Mouse (Mus musculus) midbrain, embryonic 14.5 days (tissue): ENCODE data around the gene Iqsec2. TPM values are rescaled to one million over a fixed set of nuclear protein-coding genes. Genes with fewer than 3 reads are reported as not detected.

Source experiments
- ATAC-seq: fragments of 200-750 bp; cut with Nextera tagmentation; 2 replicates; pipeline ENCODE4 v1.8.0; 2017; ENCODE audit warnings: moderate number of reproducible peaks, moderate library complexity; ENCODE audit not compliant: low FRiP score, low TSS enrichment
- DNase-seq: peaks from one replicate; pipeline ENCODE4 v3.0.0-alpha.2; 2015
- H3K27ac ChIP-seq: fragments of 300-500 bp; sonication (generic); replicated peaks from 2 replicates; pipeline ENCODE4 v1.5.1; 2014; ENCODE audit warnings: mild to moderate bottlenecking, low read depth, low read length, moderate library complexity
- H3K27me3 ChIP-seq: fragments of 300-500 bp; sonication (generic); 2 replicates; pipeline ENCODE4 v1.6.1; 2014; ENCODE audit warnings: low read length, control low read depth, mixed read lengths; ENCODE audit not compliant: control insufficient read depth, insufficient read depth
- H3K36me3 ChIP-seq: fragments of 300-500 bp; sonication (generic); 2 replicates; pipeline ENCODE4 v1.6.1; 2014; ENCODE audit warnings: low read length, control low read depth; ENCODE audit not compliant: control insufficient read depth, insufficient read depth
- H3K4me1 ChIP-seq: fragments of 300-500 bp; sonication (generic); 2 replicates; pipeline ENCODE4 v1.6.1; 2014; ENCODE audit warnings: mild to moderate bottlenecking, antibody characterized with exemption, low read length, control low read depth; ENCODE audit not compliant: control insufficient read depth, insufficient read depth
- H3K4me2 ChIP-seq: fragments of 300-500 bp; sonication (generic); 2 replicates; pipeline ENCODE4 v1.6.1; 2014; ENCODE audit warnings: mild to moderate bottlenecking, low read length, moderate library complexity
- H3K4me3 ChIP-seq: fragments of 300-500 bp; sonication (generic); replicated peaks from 2 replicates; pipeline ENCODE4 v1.5.1; 2014; ENCODE audit warnings: low read depth, low read length
- H3K9ac ChIP-seq: fragments of 300-500 bp; sonication (generic); replicated peaks from 2 replicates; pipeline ENCODE4 v1.6.1; 2014; ENCODE audit warnings: mild to moderate bottlenecking, low read length, moderate library complexity
- H3K9me3 ChIP-seq: fragments of 300-500 bp; sonication (generic); 2 replicates; pipeline ENCODE4 v1.6.1; 2016; ENCODE audit warnings: low read length, control low read depth, mixed read lengths; ENCODE audit not compliant: control insufficient read depth
- WGBS: fragments of 180-500 bp; shearing (Covaris S2); extraction: QIAGEN DNeasy Blood & Tissue Kit; methylation state at CpG from one replicate; pipeline ENCODE4 v1.1.7; 2014; 5-methylcytosine and 5-hydroxymethylcytosine counted together
- polyA plus RNA-seq: library from polyadenylated mRNA; unstranded; fragments of >200 nt; fragmentation: Nextera tagmentation; extraction: Ambion mirVana; gene quantifications from 2 replicates; pipeline ENCODE4 v1.2.1, GENCODE M21; 2014

Iqsec2 gene
- polyA plus RNA-seq, 1 experiment from 2014 or later = 5.2 TPM

DNA sequence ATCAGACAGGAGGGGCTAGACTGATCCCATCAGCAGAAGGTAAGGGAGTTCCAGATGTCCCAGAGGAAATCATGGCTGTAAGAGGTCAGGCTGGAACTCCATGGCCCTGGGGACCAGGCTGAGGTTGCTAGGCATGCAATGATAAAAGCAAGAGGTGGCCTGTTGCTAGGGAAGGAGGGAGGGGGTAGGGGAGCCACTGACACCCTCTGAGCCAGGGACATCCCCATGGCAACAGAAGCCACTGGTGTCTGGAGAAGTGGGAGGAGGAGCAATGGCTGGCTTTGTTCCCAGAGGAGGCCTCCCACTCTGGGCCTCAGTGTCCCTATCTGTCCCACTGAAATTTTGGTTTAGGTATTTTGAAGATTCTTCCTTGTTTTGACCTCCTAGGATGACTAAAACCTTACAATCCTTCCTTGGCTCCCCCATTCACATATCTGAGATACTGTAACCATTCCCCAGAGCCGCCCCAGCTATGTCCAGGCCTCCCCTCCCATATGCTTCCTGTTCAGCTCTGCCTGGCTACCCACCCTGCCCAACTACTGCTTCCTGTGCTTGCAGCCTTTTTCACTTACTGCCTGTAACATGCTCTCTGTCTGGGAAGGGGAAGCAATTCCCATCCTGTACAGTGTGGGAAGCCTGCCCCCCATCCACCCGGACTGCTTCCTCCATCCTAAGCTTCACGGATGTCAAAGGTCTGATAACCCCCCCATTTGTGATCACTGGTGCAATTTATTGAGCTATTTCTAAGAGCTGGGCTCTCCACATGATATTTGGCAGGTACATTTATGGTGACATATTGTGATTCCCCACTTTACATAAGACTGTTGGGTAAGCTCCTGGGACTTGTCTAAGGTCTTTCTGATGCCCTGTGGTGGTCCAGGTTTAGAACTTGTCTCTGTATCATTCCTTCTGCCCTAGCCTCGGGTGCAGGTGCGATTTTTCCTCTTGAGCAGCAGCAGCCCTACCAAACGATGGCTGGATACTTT is 27.3 kb downstream of the Iqsec2 start:
- no peaks in the 10 kb centered on the region for H3K36me3 ChIP-seq
- peaks cover 19% of the 10 kb centered on the region for H3K27me3 ChIP-seq
- H3K4me1 ChIP-seq = peaks cover 10% of the 10 kb centered on the region; the same call in 1 of the 2 replicates
- H3K9me3 ChIP-seq = no peaks in the 10 kb centered on the region
- DNase-seq = peak; percentile 52
- H3K4me3 ChIP-seq = no peak overlapping the region
- ATAC-seq = peak; percentile 73
- peak overlapping the region; percentile 41; the same call in 1 of the 2 replicates for H3K27ac ChIP-seq
- WGBS = 63% methylated on average over 6 of the region's 6 CpGs
- no peak overlapping the region for H3K9ac ChIP-seq
- H3K4me2 ChIP-seq = no peak overlapping the region

DNA sequence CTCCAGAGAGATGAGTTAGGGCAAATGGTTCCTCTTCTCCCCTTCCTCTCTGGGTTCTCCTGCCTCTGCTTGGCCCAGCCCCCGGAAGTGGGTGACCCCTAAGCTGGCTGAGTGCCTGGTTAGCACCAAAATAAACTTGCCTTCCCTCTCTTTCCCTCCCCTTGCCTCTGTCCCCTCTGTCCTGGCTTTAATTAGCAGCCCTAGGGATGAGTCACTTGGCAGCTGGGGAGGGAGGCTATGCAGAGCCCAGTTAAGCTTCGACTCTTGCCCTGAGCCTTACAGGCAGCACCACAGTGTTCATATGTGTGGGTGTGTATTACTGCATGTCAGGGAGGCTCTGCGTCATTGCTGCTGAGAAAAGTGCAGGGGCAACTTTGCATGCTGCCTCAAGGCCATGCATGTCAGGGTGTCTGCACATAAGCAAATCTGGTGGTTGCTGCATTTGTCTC is 28.4 kb downstream of the Iqsec2 start:
- no peak overlapping the region for H3K4me3 ChIP-seq
- no peaks in the 10 kb centered on the region for H3K36me3 ChIP-seq
- ATAC-seq (no peak), DNase-seq (peak; percentile 3)
- no peaks in the 10 kb centered on the region for H3K9me3 ChIP-seq
- H3K4me2 ChIP-seq = no peak overlapping the region
- WGBS = 56% methylated on average over 3 of the region's 3 CpGs
- no peak overlapping the region for H3K27ac ChIP-seq
- H3K4me1 ChIP-seq = peaks cover 10% of the 10 kb centered on the region; the same call in 1 of the 2 replicates
- peaks cover 24% of the 10 kb centered on the region for H3K27me3 ChIP-seq
- no peak overlapping the region for H3K9ac ChIP-seq

DNA sequence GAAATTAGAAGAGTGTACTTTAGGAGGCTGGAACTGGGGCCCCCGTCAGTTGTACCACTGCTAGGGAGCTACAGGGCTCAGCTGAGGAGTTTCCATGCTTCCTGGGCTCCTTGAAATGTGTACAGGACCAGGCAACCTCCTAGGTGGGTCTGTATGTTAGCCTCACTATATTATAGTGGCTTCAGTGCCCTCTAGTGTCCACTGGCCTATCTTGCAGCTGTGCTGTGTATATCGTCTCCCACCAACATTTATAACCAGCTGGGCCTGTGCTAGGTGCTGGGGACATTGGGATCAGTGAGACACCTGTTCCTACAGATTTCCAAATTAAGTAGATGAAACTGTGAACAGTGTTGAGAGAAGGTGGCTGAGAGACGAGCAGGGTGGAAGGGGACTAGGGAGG is 31.2 kb downstream of the Iqsec2 start:
- DNase-seq (peak; percentile 81), ATAC-seq (peak; percentile 72; the same call in 1 of the 2 replicates)
- no peak overlapping the region for H3K9ac ChIP-seq
- H3K4me2 ChIP-seq = no peak overlapping the region
- no peaks in the 10 kb centered on the region for H3K9me3 ChIP-seq
- peaks cover 10% of the 10 kb centered on the region; the same call in 1 of the 2 replicates for H3K4me1 ChIP-seq
- no peak overlapping the region for H3K27ac ChIP-seq
- H3K36me3 ChIP-seq = no peaks in the 10 kb centered on the region
- H3K4me3 ChIP-seq = no peak overlapping the region
- H3K27me3 ChIP-seq = peaks cover 40% of the 10 kb centered on the region
- 31% methylated on average over 3 of the region's 3 CpGs for WGBS

DNA sequence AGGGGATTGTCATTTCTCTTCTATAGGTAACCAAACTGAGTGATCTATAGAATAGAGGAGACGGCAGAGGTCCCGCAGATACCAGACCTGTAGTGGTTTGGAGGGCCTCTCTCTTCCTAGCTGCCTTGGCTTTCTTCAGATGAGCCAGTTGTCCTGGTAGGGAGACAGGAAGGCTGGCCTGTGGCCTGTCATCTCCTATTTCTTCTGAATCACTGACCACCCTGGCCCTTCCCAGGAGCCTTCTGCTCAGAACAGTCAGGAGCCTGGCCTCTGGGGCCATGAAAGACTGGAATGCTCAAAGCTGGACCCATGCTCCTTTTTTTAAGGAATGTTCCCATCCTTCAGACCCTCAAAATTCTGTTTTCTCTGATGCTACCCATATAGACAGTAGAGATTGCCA is 33.8 kb downstream of the Iqsec2 start:
- Histone ChIP-seq H3K4me1 (no peaks in the 10 kb centered on the region), H3K9me3 (no peaks in the 10 kb centered on the region), H3K36me3 (no peaks in the 10 kb centered on the region), H3K27ac (no peak overlapping the region), H3K9ac (no peak overlapping the region), H3K27me3 (peaks cover 40% of the 10 kb centered on the region), H3K4me3 (no peak overlapping the region), H3K4me2 (no peak overlapping the region)
- 95% methylated on average over 2 of the region's 2 CpGs for WGBS
- no peak for DNase-seq
- no peak for ATAC-seq

DNA sequence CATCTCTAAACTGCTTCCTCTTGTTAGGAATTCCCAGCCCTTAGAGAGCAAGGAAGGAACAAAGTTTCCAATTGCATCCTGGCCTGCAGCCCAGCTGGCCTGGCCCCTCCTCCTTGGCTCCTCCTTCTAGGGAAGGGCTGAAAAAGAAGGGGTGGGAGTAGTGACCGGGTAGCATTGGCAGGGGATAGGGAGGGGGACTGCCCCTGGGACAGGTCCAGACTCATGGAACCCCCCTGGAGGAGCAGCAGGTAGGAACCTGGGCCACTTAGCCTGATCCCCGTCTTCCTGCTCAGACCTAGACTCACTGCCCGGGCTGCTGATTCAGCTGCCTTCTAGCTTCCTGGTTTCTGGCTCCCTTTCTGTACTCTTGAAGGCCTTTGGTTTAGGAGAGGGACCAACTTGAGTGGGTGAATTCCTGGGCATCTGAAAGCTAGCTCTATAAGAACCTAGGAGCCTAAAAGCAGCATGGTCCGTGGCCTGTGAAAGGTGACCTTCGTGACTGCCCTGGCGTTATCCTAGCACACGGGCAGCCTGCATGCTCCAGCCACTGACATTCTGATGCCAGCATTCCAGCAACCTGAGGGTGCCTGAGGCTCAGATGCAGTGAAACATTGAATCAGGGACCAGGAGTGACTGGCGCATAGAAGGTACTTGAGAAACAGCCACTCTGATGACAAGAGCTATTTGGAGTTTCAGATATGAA is 34.9 kb downstream of the Iqsec2 start:
- no peak overlapping the region for H3K4me2 ChIP-seq
- no peaks in the 10 kb centered on the region for H3K4me1 ChIP-seq
- H3K36me3 ChIP-seq = no peaks in the 10 kb centered on the region
- DNase-seq (peak; percentile 26), ATAC-seq (no peak; the same call in 1 of the 2 replicates)
- WGBS = 53% methylated on average over 8 of the region's 8 CpGs
- no peaks in the 10 kb centered on the region for H3K9me3 ChIP-seq
- H3K4me3 ChIP-seq = no peak overlapping the region
- H3K27ac ChIP-seq = no peak overlapping the region
- no peak overlapping the region for H3K9ac ChIP-seq
- peaks cover 40% of the 10 kb centered on the region for H3K27me3 ChIP-seq

DNA sequence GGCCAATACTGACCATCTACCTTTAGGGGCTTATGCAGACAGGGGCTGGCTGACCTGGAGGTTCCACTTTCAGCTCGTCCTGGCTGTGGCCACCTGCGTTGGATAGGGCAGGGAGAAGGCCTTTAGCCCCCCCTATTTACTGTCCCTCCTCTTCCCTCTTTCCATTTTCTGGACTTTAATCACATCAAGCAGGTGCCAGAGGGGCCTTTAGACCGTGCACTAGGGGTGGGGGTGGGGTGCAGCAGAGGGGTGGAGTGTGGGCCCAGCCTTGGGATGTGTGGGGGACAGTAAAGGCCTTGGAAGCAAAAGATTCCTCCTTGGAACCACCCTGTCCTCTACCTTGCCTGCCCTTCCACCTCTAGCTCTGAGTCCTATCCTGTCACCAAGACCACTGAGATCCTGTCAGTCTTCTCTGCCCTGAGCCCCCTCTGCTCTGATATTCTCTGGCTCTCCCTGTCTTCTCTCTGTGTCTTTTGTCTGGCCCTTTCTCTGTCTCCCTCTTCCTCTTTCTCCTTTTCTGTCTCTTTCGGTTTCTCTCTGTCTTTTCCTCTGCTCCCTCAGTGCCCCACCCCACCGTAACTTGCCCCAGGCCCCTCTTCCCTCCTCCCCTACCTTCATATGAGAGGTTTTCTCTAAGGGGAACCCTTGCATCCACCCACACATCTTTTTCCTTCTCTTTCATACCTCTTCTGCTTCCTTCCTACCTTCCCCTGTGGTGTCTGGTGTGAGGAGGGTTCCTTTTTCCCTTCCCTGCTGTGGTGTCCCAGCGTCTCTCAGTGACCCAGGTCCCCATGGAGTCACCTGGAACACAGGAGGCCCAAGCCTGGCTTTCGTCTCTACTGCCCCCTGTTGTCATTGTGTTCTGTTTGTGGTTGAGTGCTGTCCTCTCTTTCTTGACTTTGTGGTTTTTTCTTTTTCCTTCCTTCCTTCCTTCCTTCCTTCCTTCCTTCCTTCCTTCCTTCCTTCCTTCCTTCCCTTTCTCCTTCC is 35.9 kb downstream of the Iqsec2 start:
- Histone ChIP-seq H3K9me3 (no peaks in the 10 kb centered on the region), H3K27ac (no peak overlapping the region), H3K4me2 (no peak overlapping the region), H3K4me1 (no peaks in the 10 kb centered on the region), H3K27me3 (peaks cover 37% of the 10 kb centered on the region), H3K36me3 (no peaks in the 10 kb centered on the region), H3K4me3 (no peak overlapping the region), H3K9ac (no peak overlapping the region)
- ATAC-seq (no peak), DNase-seq (no peak)
- WGBS = 70% methylated on average over 7 of the region's 7 CpGs

DNA sequence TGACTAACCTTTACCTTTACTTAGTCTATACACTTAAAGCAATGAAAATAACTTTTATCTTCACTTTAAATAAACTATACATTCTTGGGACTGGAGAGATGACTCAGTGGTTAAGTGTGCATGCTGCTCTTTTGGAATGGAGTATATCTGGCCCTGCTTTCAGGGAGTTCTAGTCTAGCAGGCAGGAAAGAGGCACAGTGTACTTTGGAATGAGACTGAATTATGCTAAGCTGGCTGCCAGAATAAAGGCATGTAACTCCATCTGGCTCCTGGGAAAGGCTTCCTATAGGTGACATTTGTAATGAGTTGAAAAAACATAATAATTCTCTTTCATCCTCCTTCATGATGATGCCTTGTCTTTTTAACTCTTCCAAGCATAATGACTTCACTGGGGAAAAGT is 43.1 kb downstream of the Iqsec2 start:
- H3K9ac ChIP-seq = no peak overlapping the region
- H3K27ac ChIP-seq = no peak overlapping the region
- H3K4me3 ChIP-seq = no peak overlapping the region
- no peaks in the 10 kb centered on the region for H3K9me3 ChIP-seq
- H3K4me1 ChIP-seq = no peaks in the 10 kb centered on the region
- no peaks in the 10 kb centered on the region for H3K36me3 ChIP-seq
- ATAC-seq (no peak), DNase-seq (no peak)
- H3K4me2 ChIP-seq = no peak overlapping the region
- H3K27me3 ChIP-seq = peaks cover 17% of the 10 kb centered on the region

DNA sequence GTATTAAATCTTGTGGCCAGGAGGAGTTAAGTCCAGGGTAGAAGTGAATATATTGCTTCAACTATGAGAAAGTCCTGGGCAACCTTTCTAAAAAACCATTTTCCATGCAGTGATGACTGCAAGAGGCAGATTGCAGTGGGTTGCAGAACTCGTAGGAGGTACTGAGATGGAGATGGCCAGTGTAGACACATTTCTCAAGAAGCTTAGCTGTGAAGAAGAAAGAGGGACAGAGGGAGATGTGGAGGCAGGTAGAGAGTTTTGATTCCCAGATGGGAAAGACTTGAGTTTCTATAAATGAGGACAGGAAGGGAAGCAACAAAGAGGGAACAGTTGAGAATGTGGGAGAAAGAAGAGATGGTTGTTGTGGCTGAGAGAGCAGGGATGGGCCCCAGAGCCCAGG is 47.2 kb downstream of the Iqsec2 start:
- WGBS = 81% methylated on average over 1 of the region's 1 CpGs
- H3K4me2 ChIP-seq = no peak overlapping the region
- H3K4me3 ChIP-seq = no peak overlapping the region
- no peak overlapping the region for H3K9ac ChIP-seq
- no peak for DNase-seq
- H3K9me3 ChIP-seq = no peaks in the 10 kb centered on the region
- no peak for ATAC-seq
- no peaks in the 10 kb centered on the region for H3K36me3 ChIP-seq
- peaks cover 32% of the 10 kb centered on the region for H3K27me3 ChIP-seq
- no peaks in the 10 kb centered on the region for H3K4me1 ChIP-seq
- H3K27ac ChIP-seq = no peak overlapping the region
